Mouse (Mus musculus) kidney, adult 8-10 months (tissue): ENCODE measurements around the gene Marveld3.

Source experiments
- DNase-seq, 2 experiments: peaks; one replicate each; pipeline ENCODE4 v3.0.0; 2022

The Marveld3 gene

DNA sequence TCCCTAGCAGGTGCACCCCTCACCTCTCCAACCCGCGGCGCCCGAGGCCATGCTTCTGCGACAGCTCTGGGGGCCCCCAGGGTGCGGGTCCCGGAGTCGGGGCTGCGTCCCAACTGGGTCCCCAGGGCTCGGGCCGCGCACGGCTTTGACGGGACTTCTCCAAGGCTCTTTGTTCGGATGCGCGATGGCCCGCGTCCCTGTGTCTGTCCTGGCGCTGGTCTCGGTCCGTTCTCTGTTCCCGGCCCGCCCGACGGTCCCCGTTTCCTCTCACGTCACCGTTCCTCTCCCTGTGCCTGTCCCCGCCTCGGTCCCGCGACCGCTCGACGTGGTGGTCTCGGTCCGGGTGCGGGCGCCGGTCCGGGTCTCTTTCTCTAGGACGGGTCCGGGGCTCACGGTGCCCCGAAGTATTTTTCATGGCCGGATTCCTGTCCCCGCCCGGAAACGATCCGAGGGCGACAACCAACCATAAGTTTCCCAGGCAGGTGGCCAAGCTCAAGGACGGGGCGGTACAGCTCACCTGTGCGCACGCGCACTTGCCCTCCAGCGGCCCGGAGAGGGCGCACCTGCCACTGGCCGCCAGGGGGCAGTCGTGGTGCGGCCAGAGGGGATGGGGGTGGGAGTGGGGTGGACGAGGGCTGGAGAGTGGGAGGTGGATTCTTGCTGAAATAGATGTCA, at the start of gene Marveld3:
Marveld3 (minus strand) TSS at position 511 of the 675 bp plus-strand sequence.
- DNase-seq, result peak; percentile 81 to 85

DNA sequence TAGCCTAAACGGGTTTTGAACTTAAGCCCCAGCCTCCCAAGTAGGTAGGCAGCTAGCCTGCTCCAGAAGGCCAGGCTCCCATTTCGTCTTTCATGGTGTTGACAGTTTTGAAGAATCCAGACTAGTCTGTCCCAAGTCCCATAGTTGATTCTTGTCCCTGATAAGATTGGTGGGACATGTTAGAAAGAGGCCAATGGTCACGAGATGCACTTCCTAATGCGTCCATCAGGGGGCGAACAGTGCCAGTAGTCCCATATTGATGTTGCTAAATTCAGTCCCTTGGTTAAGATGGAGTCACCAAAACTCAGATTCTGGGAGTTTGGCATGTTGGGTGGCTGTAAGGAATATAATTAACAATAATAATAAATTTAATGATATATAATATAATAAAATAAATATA, 48.9 kb upstream of the Marveld3 start:
- DNase-seq, result peak; percentile 25 to 57

GRCm38 (mm10) chr8:110008995-110009446, 47.0 kb upstream of the Marveld3 start:
- DNase-seq, result no peak

DNA sequence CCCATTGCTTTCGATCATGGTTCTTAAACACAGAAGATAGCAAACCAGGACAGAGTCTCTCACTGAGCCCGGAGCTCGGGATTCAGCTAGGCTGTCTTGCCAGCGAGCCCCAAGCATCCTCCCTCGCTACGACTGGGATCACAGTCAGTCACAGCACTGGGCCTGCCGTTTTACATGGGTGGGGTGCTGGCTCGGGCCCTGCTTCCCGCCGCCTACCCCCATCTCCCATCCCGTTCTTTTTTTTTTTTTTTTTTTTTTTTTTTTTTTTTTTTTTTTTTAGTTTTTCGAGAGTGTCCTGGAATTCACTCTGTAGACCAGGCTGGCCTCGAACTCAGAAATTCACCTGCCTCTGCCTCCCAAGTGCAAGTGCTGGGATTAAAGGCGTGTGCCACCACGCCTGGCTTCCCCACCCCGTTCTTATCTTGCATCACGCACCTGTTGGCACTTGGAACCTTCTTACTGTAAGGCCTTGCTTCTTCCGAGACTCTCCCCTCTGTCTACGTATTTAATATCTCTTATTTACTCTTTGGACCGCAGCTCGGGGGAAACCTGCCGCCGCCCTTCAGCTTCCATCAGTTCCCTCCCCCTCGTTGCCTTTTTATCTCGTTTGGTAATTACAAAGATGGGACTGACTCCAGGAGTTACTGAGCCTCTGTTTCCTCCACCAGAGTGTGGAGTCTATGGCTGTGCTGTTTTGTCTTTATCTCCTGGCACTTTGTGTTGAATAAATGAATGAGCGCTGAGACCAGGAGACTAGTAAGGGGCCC, 46.4 kb upstream of the Marveld3 start:
- no peak for DNase-seq

- no peak for DNase-seq
Measured at GRCm38 (mm10) chr8:110006312-110007023, 44.5 kb upstream of the Marveld3 start.

DNA sequence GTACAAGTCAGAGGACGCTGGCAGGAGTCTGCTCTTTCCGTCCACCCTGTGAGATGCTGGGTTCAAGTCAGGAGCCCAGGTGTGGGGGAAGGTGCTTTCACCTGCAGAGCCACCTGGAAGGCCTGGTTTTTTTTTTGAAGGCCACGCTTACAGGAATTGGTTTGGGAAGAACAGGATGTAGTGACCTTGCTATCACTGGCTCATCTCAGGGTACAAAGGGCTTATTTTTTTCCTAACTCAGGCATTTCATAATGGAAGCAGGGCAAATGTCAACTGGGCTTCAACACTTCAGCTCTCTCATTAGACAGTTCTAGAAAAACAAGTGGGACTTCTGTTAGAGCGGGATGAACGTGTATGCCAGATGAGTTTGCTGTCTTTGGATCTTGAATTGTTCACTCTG, 42.3 kb upstream of the Marveld3 start:
- peak in 1 of 2 experiments; percentile 3 for DNase-seq

- DNase-seq, result peak in 1 of 2 experiments; percentile 28
Measured at GRCm38 (mm10) chr8:110002953-110003352, 41.0 kb upstream of the Marveld3 start.

DNA sequence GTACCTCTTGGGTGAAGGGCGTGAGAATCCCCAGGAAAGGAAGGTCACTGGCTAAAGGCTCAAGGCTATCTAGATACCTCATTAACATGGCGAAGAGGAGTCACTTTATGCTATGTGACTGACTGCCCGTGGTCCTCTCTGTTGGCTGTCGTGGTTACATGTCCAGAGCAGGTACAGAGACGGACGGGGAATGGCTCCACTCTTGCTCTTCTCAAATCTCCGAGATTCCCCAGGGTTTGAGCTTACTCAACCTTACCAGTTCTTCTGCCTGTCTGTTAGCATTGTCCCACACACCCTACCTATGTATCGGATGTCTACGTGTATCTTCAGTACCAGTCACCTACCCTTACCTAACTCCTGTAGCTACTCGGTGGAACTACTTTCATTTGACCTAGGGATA, 38.0 kb upstream of the Marveld3 start:
- no peak for DNase-seq

DNA sequence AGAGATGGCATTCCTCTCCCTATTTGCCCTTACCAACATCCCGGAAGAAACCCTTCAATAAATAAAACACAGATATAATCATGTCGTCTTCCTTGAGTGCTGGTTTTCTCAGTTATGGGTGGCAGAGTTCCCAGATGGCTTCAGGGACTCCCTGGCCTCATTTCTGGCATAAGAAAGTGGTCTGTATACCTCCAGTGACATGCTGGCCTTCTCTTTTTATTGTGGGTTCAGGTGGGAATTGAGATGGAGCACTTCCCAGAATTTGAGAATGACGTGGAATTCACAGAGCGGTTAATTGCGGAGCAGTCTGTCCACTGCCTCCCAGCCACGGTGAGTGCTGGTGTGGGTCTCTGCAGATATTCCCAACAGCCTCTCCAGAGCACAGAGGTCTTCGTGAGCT, 36.1 kb upstream of the Marveld3 start:
- no peak for DNase-seq

GRCm38 (mm10) chr8:109997381-109997780, 35.4 kb upstream of the Marveld3 start:
- DNase-seq, result no peak

GRCm38 (mm10) chr8:109992951-109993350, 30.9 kb upstream of the Marveld3 start:
- DNase-seq, result no peak

DNA sequence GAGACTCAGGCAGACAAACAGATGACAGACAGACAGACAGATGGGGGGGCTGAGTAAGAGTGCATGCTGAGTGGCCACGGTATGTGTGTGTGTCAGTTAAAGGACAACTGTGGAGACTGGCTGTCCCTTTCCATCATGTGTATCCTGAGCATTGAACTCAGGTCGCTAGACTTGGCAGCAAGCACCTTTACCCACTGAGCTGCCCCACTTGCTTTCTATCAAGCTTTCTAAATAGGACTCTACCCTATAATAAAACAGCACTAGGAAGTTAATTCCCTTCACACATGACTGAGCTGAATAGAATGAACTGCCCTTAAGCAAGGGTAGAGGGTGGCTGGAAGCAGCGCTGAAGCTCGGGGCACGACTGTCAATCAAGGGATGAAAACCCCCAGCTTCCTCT, 30.2 kb upstream of the Marveld3 start:
- DNase-seq, result no peak

DNA sequence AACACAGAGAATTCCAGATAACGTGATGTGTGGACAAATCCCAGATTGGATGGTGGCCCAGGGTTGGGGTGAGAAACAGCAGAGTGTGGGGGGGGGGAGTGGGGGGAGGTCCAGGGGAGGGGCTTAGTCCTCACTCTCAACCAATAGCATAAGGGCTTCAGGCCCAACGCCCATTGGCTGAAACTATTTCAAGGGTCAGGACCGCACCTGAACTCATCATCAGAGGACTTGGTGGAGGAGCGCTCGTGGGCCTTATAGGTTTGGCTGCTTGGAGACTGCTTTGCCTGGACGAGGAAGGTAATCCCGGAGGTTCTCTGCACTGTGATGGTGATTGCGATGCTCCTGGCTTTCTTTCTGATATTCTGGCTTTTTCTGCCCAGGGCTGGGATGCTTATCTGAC, 28.2 kb upstream of the Marveld3 start, which contains the start of gene Tat:
Tat (plus strand) TSS at position 214 of the 400 bp plus-strand sequence.
- no peak for DNase-seq

GRCm38 (mm10) chr8:109989151-109989550, 27.1 kb upstream of the Marveld3 start:
- no peak for DNase-seq

GRCm38 (mm10) chr8:109987776-109988175, 25.8 kb upstream of the Marveld3 start:
- no peak for DNase-seq

DNA sequence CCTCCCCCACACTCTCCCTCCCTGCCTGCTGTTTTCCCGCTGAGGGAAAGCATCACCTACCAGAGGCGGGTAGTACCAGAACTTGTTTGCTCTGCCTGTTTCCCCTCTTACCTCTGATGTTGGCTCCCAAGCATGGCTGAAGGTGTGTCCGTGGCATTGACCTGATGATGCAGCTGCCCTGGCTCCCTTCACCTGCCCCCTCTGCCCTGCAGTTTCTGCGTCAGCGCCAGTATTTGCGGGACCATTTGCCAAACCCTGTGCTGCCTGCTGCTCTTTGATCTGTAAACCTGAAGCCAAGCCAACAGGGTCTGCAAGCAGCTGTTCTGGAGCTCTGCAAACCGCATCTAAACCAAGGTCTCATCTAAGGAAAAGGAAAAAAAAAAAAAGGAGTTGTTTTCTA, 24.4 kb upstream of the Marveld3 start:
- DNase-seq, result no peak

DNA sequence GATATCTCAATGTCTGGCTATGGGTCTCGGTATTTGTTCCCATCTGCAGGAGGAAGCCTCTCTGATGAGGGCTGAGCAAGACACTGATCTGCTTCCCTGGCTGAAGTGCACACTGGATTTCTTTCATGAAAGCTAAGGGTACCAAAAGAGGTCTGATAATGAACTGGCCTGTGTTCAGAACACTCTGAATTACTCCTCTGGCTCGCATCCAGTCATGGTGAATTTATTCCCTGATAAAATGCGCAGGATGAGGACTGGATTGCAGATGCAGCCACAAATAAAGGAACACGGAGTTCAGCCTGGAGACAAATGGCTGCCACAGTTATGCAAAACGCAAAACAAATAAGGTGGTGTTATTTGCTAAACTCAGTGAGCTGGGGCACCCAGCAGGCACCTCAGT, 21.9 kb upstream of the Marveld3 start:
- no peak for DNase-seq

DNA sequence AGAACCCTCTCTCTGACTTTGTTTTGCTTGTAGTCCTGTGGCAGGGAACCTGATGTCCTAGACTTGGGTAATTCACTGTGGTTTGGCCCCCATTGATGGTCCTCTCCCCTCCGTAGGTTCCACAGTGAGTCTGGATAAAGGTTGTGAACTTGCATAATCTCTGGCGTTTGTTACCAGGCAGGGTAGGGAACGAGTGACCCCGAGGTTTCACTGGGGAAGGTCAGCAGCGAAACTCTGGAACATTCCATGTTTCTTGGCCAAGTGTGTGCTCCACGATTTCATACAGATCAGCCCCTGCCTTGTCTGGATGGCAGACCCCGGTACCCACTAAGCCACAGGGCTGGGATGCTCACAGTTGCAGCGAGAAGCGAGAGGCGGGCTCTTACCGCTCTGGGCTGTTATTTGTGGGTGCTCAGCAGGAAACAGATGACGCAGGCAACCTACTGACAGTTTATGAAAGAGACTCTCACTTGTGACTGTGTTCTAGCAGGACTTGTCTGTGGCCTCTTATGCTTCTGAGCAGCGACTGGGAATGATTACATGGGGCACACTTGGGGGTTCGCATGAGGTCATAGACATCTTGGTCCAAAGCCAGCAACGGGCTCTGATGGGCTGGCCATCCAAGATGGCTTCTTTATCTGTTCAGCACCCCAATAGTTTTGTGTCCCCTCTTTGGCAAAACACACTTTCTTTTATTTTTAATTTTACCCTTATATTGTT, 20.5 kb upstream of the Marveld3 start:
- no peak for DNase-seq

DNA sequence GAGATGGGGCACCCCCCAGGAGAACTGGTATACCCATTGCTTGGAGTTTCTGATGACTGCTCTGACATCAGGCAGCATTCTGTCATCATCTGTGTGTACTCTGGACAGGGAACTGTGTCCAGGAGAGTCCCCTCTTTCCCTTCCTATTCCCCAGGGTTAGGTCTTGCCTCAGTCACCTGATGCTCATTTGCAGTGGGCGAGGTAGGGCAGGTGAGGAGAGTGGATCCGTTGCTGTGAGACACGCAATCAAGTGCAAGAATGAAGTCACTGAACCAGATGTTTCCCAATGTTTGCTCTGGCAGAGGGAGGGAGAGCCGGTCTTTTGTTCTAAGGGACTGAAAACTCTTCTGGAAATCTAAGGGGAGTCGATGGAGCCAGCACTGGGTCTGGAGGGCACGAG, 17.3 kb upstream of the Marveld3 start:
- no peak for DNase-seq

- no peak for DNase-seq
Measured at GRCm38 (mm10) chr8:109972901-109973300, 10.9 kb upstream of the Marveld3 start.

- DNase-seq, result no peak
Measured at GRCm38 (mm10) chr8:109970323-109970722, 8.3 kb upstream of the Marveld3 start.

DNA sequence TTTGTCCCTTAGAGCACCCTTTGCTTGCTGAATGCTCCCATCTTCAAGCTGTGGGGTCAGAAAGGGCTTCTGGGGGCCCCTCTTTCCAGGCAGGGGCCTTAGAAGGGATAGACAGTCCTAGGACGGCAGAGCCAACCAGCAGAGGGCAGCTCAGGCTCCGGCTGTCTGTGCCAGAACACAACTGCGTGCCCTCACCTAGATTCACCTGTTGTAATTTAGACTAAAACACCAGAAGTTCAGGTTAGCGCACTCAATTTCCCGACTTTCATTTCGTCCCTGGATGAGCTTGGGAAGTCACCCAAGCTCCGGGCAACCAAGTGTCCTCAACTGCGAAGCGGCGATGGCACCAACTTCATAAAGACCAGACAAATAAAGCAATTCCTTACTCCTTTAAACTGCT, 6.8 kb upstream of the Marveld3 start:
- DNase-seq, result no peak

DNA sequence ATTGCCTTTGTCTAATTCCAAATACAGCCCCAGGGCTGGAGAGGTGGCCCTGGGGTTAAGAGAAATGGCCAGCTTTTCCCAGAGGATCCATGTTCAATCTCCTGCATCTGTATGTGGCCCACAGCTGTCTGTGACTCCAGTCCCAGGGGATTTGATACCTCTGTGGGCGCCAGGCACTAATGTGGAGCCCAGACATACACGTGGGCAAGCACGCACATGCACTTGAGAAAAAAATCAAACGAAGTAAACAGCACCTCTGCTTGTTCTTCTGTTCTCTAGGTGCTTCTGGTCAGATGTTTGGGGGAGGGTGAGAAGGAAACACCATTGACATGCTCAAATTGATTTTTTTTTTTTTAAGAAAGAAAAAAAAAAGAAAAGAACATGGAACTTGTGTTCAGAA, 2.1 kb upstream of the Marveld3 start:
- no peak for DNase-seq
